Mouse (Mus musculus): ENCODE results near the gene Gm37240. TPM values are rescaled to one million over a fixed set of nuclear protein-coding genes. Genes with fewer than 3 reads are reported as not detected.

Gene Gm37240
- polyA plus RNA-seq, 1 experiment = not detected

GRCm38 (mm10) chr3:85480638-85481037 is 406.7 kb downstream of the Gm37240 start:
- no peak for TF ChIP-seq POLR2A (IDR thresholded peaks at IDR 0.05; ENCODE audit: borderline replicate concordance, low read depth, low read length)
- no peak for TF ChIP-seq CTCF (IDR thresholded peaks at IDR 0.05; ENCODE audit: low read depth, low read length)
- Histone ChIP-seq H3K27ac (ENCODE audit: insufficient read depth, low read depth, low read length) (no peak overlapping the region), H3K4me1 (ENCODE audit: control insufficient read depth, insufficient read depth, low read length) (no peaks in the 10 kb centered on the region), H3K4me3 (ENCODE audit: insufficient read depth, low read length) (no peak overlapping the region)

- no peak overlapping the region for H3K27ac ChIP-seq (ENCODE audit: insufficient read depth, low read depth, low read length)
- no peak for TF ChIP-seq POLR2A (IDR thresholded peaks at IDR 0.05; ENCODE audit: borderline replicate concordance, low read depth, low read length)
- no peak for TF ChIP-seq CTCF (IDR thresholded peaks at IDR 0.05; ENCODE audit: low read depth, low read length)
- H3K4me3 ChIP-seq (ENCODE audit: insufficient read depth, low read length) = no peak overlapping the region
- H3K4me1 ChIP-seq (ENCODE audit: control insufficient read depth, insufficient read depth, low read length) = no peaks in the 10 kb centered on the region
Observed at GRCm38 (mm10) chr3:85478731-85479130, 408.6 kb downstream of the Gm37240 start.

- Histone ChIP-seq H3K4me1 (ENCODE audit: control insufficient read depth, insufficient read depth, low read length) (no peaks in the 10 kb centered on the region), H3K27ac (ENCODE audit: insufficient read depth, low read depth, low read length) (no peak overlapping the region), H3K4me3 (ENCODE audit: insufficient read depth, low read length) (no peak overlapping the region)
- TF ChIP-seq POLR2A (IDR thresholded peaks at IDR 0.05; ENCODE audit: borderline replicate concordance, low read depth, low read length) (no peak), CTCF (IDR thresholded peaks at IDR 0.05; ENCODE audit: low read depth, low read length) (no peak)
Observed at GRCm38 (mm10) chr3:85469711-85470110, 417.6 kb downstream of the Gm37240 start.

- Histone ChIP-seq H3K4me3 (ENCODE audit: insufficient read depth, low read length) (no peak overlapping the region), H3K27ac (ENCODE audit: insufficient read depth, low read depth, low read length) (no peak overlapping the region), H3K4me1 (ENCODE audit: control insufficient read depth, insufficient read depth, low read length) (no peaks in the 10 kb centered on the region)
- TF ChIP-seq CTCF (IDR thresholded peaks at IDR 0.05; ENCODE audit: low read depth, low read length) (no peak), POLR2A (IDR thresholded peaks at IDR 0.05; ENCODE audit: borderline replicate concordance, low read depth, low read length) (no peak)
Observed at GRCm38 (mm10) chr3:85468995-85469394, 418.3 kb downstream of the Gm37240 start.

GRCm38 (mm10) chr3:85465283-85466025 is 421.9 kb downstream of the Gm37240 start:
- Histone ChIP-seq H3K4me3 (ENCODE audit: insufficient read depth, low read length) (no peak overlapping the region), H3K4me1 (ENCODE audit: control insufficient read depth, insufficient read depth, low read length) (no peaks in the 10 kb centered on the region), H3K27ac (ENCODE audit: insufficient read depth, low read depth, low read length) (no peak overlapping the region)
- TF ChIP-seq CTCF (IDR thresholded peaks at IDR 0.05; ENCODE audit: low read depth, low read length) (no peak), POLR2A (IDR thresholded peaks at IDR 0.05; ENCODE audit: borderline replicate concordance, low read depth, low read length) (no peak)

GRCm38 (mm10) chr3:85460021-85460420 is 427.3 kb downstream of the Gm37240 start:
- H3K4me1 ChIP-seq (ENCODE audit: control insufficient read depth, insufficient read depth, low read length) = no peaks in the 10 kb centered on the region
- no peak overlapping the region for H3K27ac ChIP-seq (ENCODE audit: insufficient read depth, low read depth, low read length)
- no peak overlapping the region for H3K4me3 ChIP-seq (ENCODE audit: insufficient read depth, low read length)
- TF ChIP-seq POLR2A (IDR thresholded peaks at IDR 0.05; ENCODE audit: borderline replicate concordance, low read depth, low read length) = no peak
- no peak for TF ChIP-seq CTCF (IDR thresholded peaks at IDR 0.05; ENCODE audit: low read depth, low read length)

- TF ChIP-seq CTCF (IDR thresholded peaks at IDR 0.05; ENCODE audit: low read depth, low read length) = no peak
- Histone ChIP-seq H3K27ac (ENCODE audit: insufficient read depth, low read depth, low read length) (no peak overlapping the region), H3K4me1 (ENCODE audit: control insufficient read depth, insufficient read depth, low read length) (no peaks in the 10 kb centered on the region), H3K4me3 (ENCODE audit: insufficient read depth, low read length) (no peak overlapping the region)
Observed at GRCm38 (mm10) chr3:85456983-85457382, 430.3 kb downstream of the Gm37240 start.

GRCm38 (mm10) chr3:85455453-85455852 is 431.9 kb downstream of the Gm37240 start:
- H3K4me3 ChIP-seq (ENCODE audit: insufficient read depth, low read length) = no peak overlapping the region
- H3K27ac ChIP-seq (ENCODE audit: insufficient read depth, low read depth, low read length) = no peak overlapping the region
- H3K4me1 ChIP-seq (ENCODE audit: control insufficient read depth, insufficient read depth, low read length) = no peaks in the 10 kb centered on the region
- TF ChIP-seq POLR2A (IDR thresholded peaks at IDR 0.05; ENCODE audit: borderline replicate concordance, low read depth, low read length) (no peak), CTCF (IDR thresholded peaks at IDR 0.05; ENCODE audit: low read depth, low read length) (no peak)

- TF ChIP-seq POLR2A (IDR thresholded peaks at IDR 0.05; ENCODE audit: borderline replicate concordance, low read depth, low read length) = no peak
- no peak for TF ChIP-seq CTCF (IDR thresholded peaks at IDR 0.05; ENCODE audit: low read depth, low read length)
- Histone ChIP-seq H3K4me1 (ENCODE audit: control insufficient read depth, insufficient read depth, low read length) (no peaks in the 10 kb centered on the region), H3K4me3 (ENCODE audit: insufficient read depth, low read length) (no peak overlapping the region), H3K27ac (ENCODE audit: insufficient read depth, low read depth, low read length) (no peak overlapping the region)
Observed at GRCm38 (mm10) chr3:85454001-85454400, 433.3 kb downstream of the Gm37240 start.

- Histone ChIP-seq H3K27ac (ENCODE audit: insufficient read depth, low read depth, low read length) (no peak overlapping the region), H3K4me1 (ENCODE audit: control insufficient read depth, insufficient read depth, low read length) (no peaks in the 10 kb centered on the region), H3K4me3 (ENCODE audit: insufficient read depth, low read length) (no peak overlapping the region)
- TF ChIP-seq CTCF (IDR thresholded peaks at IDR 0.05; ENCODE audit: low read depth, low read length) (no peak), POLR2A (IDR thresholded peaks at IDR 0.05; ENCODE audit: borderline replicate concordance, low read depth, low read length) (no peak)
Observed at GRCm38 (mm10) chr3:85449461-85449860, 437.9 kb downstream of the Gm37240 start.

All from bone marrow macrophage, adult 2 months (primary cell).